Mouse (Mus musculus): ENCODE data around the gene Cog1. TPM values are rescaled to one million over a fixed set of nuclear protein-coding genes. Genes with fewer than 3 reads are reported as not detected.
"Not testable (repeated sequence)": the region's sequence is repeated elsewhere in the genome, so short reads cannot be mapped to it uniquely, and the experiment has no call there.

The Cog1 gene
- total RNA-seq, 1 experiment from 2014 or later = 36.3 TPM

GRCm38 (mm10) chr11:113630642-113631041, 18.3 kb upstream of the Cog1 start:
- no peak for ATAC-seq (ENCODE audit: extremely low read depth, insufficient number of reproducible peaks, low FRiP score, poor library complexity, severe bottlenecking)

DNA sequence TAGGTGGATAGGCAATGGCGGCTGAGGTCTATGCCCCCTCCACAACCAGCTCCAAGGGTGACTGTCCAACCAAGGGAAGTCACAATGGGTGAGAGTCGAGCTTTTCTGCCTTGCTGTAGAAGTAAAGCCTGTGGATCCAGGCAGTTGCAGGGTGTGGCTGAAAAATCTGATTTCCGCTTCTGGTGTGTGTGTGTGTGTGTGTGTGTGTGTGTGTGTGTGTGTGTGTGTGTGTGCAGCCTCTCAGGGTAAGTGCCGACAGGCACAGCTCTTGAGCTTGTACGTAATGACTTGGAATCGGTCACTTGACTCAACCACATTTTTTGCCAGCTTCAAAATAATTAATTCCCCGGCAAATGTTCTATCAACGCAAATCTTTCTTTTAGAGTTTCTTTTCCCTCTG, 17.7 kb upstream of the Cog1 start:
- ATAC-seq (ENCODE audit: extremely low read depth, insufficient number of reproducible peaks, low FRiP score, poor library complexity, severe bottlenecking) = no peak

DNA sequence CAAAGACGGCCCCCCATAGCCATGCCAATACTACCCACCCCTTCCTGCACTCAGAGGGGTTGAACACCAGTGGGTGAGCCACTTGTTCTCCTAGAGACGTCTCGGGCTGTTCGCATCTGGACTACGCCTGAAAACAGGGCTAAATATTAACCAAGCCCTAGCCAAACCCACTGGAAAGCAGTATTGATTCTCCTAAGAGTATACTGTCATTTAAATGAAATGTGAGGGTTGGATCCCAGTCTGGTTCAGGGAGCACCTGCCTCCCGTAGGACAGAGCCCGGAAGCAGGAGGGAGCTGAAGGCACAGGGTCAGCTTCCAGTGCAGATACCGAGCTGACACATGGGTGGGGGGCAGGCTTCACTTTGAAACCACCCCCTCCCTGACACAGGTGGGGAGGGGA, 17.1 kb upstream of the Cog1 start:
- no peak for ATAC-seq (ENCODE audit: extremely low read depth, insufficient number of reproducible peaks, low FRiP score, poor library complexity, severe bottlenecking)

GRCm38 (mm10) chr11:113632303-113632702, 16.7 kb upstream of the Cog1 start:
- ATAC-seq (ENCODE audit: extremely low read depth, insufficient number of reproducible peaks, low FRiP score, poor library complexity, severe bottlenecking) = no peak

GRCm38 (mm10) chr11:113633398-113633797, 15.6 kb upstream of the Cog1 start:
- ATAC-seq (ENCODE audit: extremely low read depth, insufficient number of reproducible peaks, low FRiP score, poor library complexity, severe bottlenecking) = no peak

DNA sequence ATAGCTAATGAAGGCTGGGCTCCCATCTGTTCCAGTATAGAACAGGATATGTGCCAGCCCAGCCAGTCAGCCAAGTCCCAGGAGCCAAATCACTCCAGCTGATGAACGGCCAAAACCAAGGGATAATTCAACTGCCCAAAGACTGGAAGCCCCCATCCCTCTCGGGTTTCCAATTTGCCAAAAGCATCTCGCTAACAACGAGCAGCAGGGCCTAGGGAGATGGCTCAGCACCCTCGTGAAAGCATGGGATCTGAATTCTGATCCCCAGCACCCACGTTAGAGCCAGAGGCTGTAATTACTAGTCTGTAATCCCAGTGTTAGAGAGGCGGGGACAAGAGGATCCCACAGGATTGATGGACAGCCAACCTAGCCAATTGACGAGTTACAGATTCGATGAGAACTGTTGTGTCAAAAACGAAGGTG, 14.3 kb upstream of the Cog1 start:
- no peak for ATAC-seq (ENCODE audit: extremely low read depth, insufficient number of reproducible peaks, low FRiP score, poor library complexity, severe bottlenecking)

DNA sequence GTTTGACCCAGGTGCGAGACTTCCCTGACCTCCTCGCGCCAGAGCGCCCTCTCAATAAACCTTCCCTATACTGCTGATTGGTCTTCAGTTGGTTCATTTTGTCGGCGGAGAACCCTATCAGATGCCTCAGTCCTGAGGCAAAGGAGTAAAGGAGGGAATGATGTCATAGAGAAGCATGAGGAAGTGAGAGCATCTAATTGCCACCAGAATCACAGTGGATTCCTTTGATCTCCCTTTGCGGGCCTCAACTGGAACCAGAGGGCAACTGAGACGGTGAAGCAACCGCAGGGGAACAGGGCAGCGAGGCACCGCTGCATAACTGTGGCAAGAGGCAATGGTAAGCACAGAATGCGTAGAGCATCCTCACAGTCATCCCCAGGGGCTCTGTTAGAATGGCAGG, 10.3 kb upstream of the Cog1 start:
- ATAC-seq (ENCODE audit: extremely low read depth, insufficient number of reproducible peaks, low FRiP score, poor library complexity, severe bottlenecking) = no peak

DNA sequence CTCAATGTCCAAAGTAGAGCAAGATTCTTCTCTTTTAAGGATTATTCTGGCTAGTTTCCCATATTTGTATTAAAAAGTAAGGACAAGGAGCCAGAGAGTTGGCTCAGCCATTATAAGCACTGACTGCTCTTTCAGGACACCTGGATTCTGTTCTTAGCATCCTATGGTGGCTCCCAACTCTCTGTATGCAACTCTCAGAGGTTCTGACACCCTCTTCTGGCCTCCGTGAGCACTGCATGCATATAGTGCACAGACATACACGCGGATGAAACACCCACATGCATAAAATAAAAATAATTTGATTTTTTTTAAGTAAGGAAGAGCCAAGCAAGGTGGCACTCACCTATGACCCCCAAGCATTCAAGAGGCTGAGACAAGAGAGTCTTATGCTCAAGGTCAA, 3.8 kb upstream of the Cog1 start:
- no peak for ATAC-seq (ENCODE audit: extremely low read depth, insufficient number of reproducible peaks, low FRiP score, poor library complexity, severe bottlenecking)

- ATAC-seq (ENCODE audit: extremely low read depth, insufficient number of reproducible peaks, low FRiP score, poor library complexity, severe bottlenecking) = peak; percentile 78
These were observed 817 bp upstream of the Cog1 start for GRCm38 (mm10) chr11:113648152-113648551.

GRCm38 (mm10) chr11:113649353-113650210, 613 bp downstream of the Cog1 start, which contains the start of gene Slc39a11:
Slc39a11 (minus strand) TSS chr11:113650079.
- ATAC-seq (ENCODE audit: extremely low read depth, insufficient number of reproducible peaks, low FRiP score, poor library complexity, severe bottlenecking) = peak; percentile 52

GRCm38 (mm10) chr11:113651206-113651906, 2.4 kb downstream of the Cog1 start:
- no peak for ATAC-seq (ENCODE audit: extremely low read depth, insufficient number of reproducible peaks, low FRiP score, poor library complexity, severe bottlenecking)

DNA sequence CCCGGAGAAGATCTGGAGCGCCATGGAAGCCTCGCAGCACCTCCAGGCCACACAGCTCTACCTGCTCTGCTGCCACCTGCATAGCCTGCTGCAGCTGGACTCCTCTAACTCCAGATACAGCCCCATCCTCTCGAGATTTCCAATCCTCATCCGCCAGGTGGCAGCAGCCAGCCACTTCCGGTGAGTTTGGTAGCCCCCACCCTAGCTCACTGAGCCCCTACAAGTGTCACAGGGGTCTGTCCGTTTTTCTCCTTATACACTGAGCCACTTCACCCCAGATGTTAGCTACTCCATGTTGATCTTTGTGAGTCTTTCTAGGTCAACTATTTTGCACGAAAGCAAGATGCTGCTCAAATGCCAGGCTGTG, 2.9 kb downstream of the Cog1 start:
- ATAC-seq (ENCODE audit: extremely low read depth, insufficient number of reproducible peaks, low FRiP score, poor library complexity, severe bottlenecking) = no peak

DNA sequence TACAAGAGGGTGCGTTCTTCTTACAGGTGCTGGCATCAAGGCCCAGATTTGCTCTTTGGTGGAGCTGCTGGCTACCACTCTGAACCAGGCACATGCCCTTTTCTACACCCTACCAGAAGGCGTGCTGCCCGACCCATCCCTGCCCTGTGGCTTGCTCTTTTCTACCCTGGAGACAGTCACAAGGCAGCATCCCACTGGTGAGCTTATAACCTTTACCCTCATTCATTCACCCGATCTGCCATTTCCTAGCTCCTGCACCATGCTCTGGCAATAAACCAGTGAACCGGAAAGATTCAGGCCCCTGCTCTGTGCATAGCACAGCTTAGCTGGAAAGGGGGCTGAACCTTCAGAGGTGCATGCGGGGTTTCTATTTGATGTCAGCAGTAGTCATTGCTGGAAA, 3.5 kb downstream of the Cog1 start:
- no peak for ATAC-seq (ENCODE audit: extremely low read depth, insufficient number of reproducible peaks, low FRiP score, poor library complexity, severe bottlenecking)

- no peak for ATAC-seq (ENCODE audit: extremely low read depth, insufficient number of reproducible peaks, low FRiP score, poor library complexity, severe bottlenecking)
These were observed 5.1 kb downstream of the Cog1 start for GRCm38 (mm10) chr11:113654105-113654504.

GRCm38 (mm10) chr11:113654561-113655270, 5.7 kb downstream of the Cog1 start:
- no peak for ATAC-seq (ENCODE audit: extremely low read depth, insufficient number of reproducible peaks, low FRiP score, poor library complexity, severe bottlenecking)

DNA sequence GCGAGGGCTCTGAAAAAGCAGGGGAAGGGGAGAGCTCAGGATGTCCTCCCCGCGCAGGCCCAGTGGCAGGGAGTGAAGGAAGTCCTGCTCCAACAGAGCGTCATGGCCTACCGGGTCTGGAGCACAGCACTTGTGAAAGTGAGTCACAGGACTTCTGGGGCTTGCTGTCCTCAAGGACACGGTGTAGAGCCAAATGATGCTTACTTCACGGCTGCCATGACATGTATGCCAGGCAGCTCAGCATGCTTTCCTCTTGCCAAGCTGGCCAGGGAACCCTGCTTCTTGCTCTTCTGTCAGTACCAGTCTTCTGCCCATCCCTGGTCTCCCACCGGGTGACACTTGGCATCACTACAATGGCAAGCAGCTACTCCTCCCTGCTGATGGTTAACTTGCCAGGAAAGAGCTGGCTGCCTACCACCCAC, 7.6 kb downstream of the Cog1 start:
- ATAC-seq (ENCODE audit: extremely low read depth, insufficient number of reproducible peaks, low FRiP score, poor library complexity, severe bottlenecking) = no peak

DNA sequence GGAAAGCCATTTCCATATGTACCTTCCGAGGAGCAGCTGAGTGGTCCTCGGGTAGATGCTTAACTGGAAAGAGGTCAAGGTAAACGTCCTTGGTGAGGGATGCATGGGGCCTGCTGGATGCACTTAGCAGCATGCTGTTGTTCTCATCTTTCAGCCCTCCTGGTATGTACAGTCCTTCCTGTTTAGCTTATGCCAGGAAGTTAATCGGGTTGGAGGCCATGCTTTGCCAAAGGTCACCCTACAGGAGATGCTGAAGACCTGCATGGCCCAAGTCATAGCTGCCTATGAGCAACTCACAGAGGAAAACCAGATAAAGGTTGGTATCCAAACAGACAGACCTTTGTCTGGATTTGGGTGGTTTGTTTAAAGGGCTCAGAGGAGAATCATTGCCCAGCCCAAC, 8.3 kb downstream of the Cog1 start:
- no peak for ATAC-seq (ENCODE audit: extremely low read depth, insufficient number of reproducible peaks, low FRiP score, poor library complexity, severe bottlenecking)

GRCm38 (mm10) chr11:113658319-113658718, 9.3 kb downstream of the Cog1 start:
- no peak for ATAC-seq (ENCODE audit: extremely low read depth, insufficient number of reproducible peaks, low FRiP score, poor library complexity, severe bottlenecking)

DNA sequence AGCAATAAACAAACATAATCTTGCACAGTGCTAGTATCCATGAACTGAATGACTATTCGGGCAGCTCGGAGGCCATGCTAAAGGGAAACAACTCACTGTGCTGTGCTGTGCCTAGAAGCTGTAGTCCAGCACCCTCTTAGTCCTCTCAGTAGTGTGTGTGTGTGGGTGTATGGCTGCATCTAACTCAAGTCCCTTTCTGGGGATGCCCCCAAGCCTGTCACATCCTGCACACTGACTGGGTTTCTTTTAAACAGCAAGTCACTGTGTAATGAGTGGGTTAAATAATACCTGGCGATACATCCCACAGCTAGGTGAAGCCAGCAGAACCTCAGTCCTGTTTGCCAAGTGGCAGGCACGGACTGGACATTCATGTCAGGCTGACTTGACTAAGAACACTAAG, 9.8 kb downstream of the Cog1 start:
- no peak for ATAC-seq (ENCODE audit: extremely low read depth, insufficient number of reproducible peaks, low FRiP score, poor library complexity, severe bottlenecking)

GRCm38 (mm10) chr11:113660213-113660612, 11.2 kb downstream of the Cog1 start:
- ATAC-seq (ENCODE audit: extremely low read depth, insufficient number of reproducible peaks, low FRiP score, poor library complexity, severe bottlenecking) = not testable (repeated sequence)
